Comparison of ENCODE assay signal across 9 mouse cellular contexts in genomic region chr11:119298917-119299316, GRCm38 (mm10). TPM values are rescaled to one million over a fixed set of nuclear protein-coding genes. Genes with fewer than 3 reads are reported as not detected.
DNase-seq lines count a peak whose midpoint lies in the region; ATAC-seq and TF ChIP-seq lines count a peak whose summit lies in the region.
"Had no signal": no experiment of that assay in that cellular context is flagged by ENCODE, and none has a peak within 500 bp of the region (broad histone marks: within the 10 kb centered on the region; RNA-seq: fewer than 3 reads in every experiment).

No protein-coding gene starts in this region.

- H3K36me3 ChIP-seq in testis, adult 2 months (ENCODE audit: control insufficient read depth, insufficient read depth, low read length), result no peaks in the 10 kb centered on the region; the same call in 1 of the 2 replicates
- peaks cover 34% of the 10 kb centered on the region for H3K36me3 ChIP-seq in liver, embryonic 11.5 days (ENCODE audit: control insufficient read depth, insufficient read depth, low read length)
- H3K36me3 ChIP-seq in stomach, postnatal 0 days (ENCODE audit: control insufficient read depth, insufficient read depth, low read length), result peaks cover 34% of the 10 kb centered on the region

- H3K9me3 ChIP-seq in liver, embryonic 11.5 days (ENCODE audit: control insufficient read depth, low read length), result no peaks in the 10 kb centered on the region
- no peaks in the 10 kb centered on the region for H3K9me3 ChIP-seq in stomach, postnatal 0 days (ENCODE audit: control insufficient read depth, low read length)

- peak overlapping the region; percentile 97 for H3K27ac ChIP-seq in gastrocnemius, adult 2 months
- H3K27ac ChIP-seq in testis, adult 2 months (ENCODE audit: control insufficient read depth, insufficient read depth, low read depth, low read length), result no peak overlapping the region
- H3K27ac ChIP-seq in liver, embryonic 11.5 days (ENCODE audit: low read depth, low read length), result peak overlapping the region; percentile 74
- H3K27ac ChIP-seq in stomach, postnatal 0 days (replicated peaks), result peak overlapping the region; percentile 91

- H3K9ac ChIP-seq in liver, embryonic 11.5 days (ENCODE audit: low read depth, low read length), result peak overlapping the region; percentile 98
- H3K9ac ChIP-seq in stomach, postnatal 0 days (ENCODE audit: low read length), result peak overlapping the region; percentile 95

- no peak for TF ChIP-seq POLR2A in testis, adult 2 months (IDR thresholded peaks at IDR 0.05; ENCODE audit: control insufficient read depth, low read depth, low read length)

- ATAC-seq in liver, embryonic 11.5 days (replicated peaks; ENCODE audit: low FRiP score), result no peak
- ATAC-seq in stomach, postnatal 0 days (ENCODE audit: low FRiP score, low TSS enrichment), result no peak
- ATAC-seq in activated CD4-positive, CD25-positive, alpha-beta regulatory T cell, adult 4 months, result no peak

- H3K27me3 ChIP-seq in testis, adult 2 months (ENCODE audit: control insufficient read depth, insufficient read depth, low read length), result no peaks in the 10 kb centered on the region
- H3K27me3 ChIP-seq in liver, embryonic 11.5 days (replicated peaks; ENCODE audit: control insufficient read depth, insufficient read depth, low read length), result 0 out of 2 replicates have a peak, but pooled peaks cover 3% of the 10 kb centered on the region
- no peaks in the 10 kb centered on the region for H3K27me3 ChIP-seq in stomach, postnatal 0 days (ENCODE audit: control insufficient read depth, insufficient read depth, low read length)

- intact Hi-C loops in gastrocnemius, adult 2 months (cut with DNase I), result loop anchor here (2.0 kb wide), 1 partner anchor 30 kb away; no protein-coding TSS in a partner anchor

- H3K4me1 ChIP-seq in testis, adult 2 months (ENCODE audit: control insufficient read depth, insufficient read depth, low read length), result no peaks in the 10 kb centered on the region; the same call in 1 of the 2 replicates
- H3K4me1 ChIP-seq in liver, embryonic 11.5 days (replicated peaks; ENCODE audit: control insufficient read depth, insufficient read depth, low read length), result peaks cover 14% of the 10 kb centered on the region
- H3K4me1 ChIP-seq in stomach, postnatal 0 days (replicated peaks; ENCODE audit: control insufficient read depth, insufficient read depth), result peaks cover 4% of the 10 kb centered on the region

- H3K4me3 ChIP-seq in gastrocnemius, adult 2 months, result peak overlapping the region; percentile 88
- peak overlapping the region; percentile 89 for H3K4me3 ChIP-seq in testis, adult 2 months (ENCODE audit: control insufficient read depth, low read depth, low read length)
- H3K4me3 ChIP-seq in liver, embryonic 11.5 days (ENCODE audit: low read depth, low read length), result peak overlapping the region; percentile 98
- peak overlapping the region; percentile 94 for H3K4me3 ChIP-seq in stomach, postnatal 0 days (ENCODE audit: low read depth, low read length)

- no peak for TF ChIP-seq CTCF in gastrocnemius, adult 2 months (IDR thresholded peaks at IDR 0.05)
- no peak for TF ChIP-seq CTCF in testis, adult 2 months (IDR thresholded peaks at IDR 0.05; ENCODE audit: control insufficient read depth, insufficient read depth, insufficient replicate concordance, low read depth, low read length)
- no peak for TF ChIP-seq CTCF in stomach, postnatal 0 days (IDR thresholded peaks at IDR 0.05; ENCODE audit: low read depth)

- no peak for DNase-seq in gastrocnemius, adult 2 months
- DNase-seq in gastrocnemius, postnatal 25 days, result no peak
- no peak for DNase-seq in testis, postnatal 10 days (ENCODE audit: low spot score)
- no peak for DNase-seq in liver, embryonic 11.5 days (ENCODE audit: low spot score)
- DNase-seq in stomach, postnatal 0 days (ENCODE audit: low spot score), result no peak
- no peak for DNase-seq in layer of hippocampus, adult 9-10 months (ENCODE audit: low spot score)
- DNase-seq: cerebellum, adult 9-11 months had no signal

- peak overlapping the region; percentile 93 for H3K4me2 ChIP-seq in liver, embryonic 11.5 days
- H3K4me2 ChIP-seq in stomach, postnatal 0 days (replicated peaks; ENCODE audit: low read depth), result peak overlapping the region; percentile 88

- WGBS in liver, embryonic 11.5 days, result 9% methylated on average over 7 of the region's 7 CpGs
- 6% methylated on average over 7 of the region's 7 CpGs for WGBS in stomach, postnatal 0 days

- TF ChIP-seq EP300 in stomach, postnatal 0 days (optimal IDR thresholded peaks at IDR 0.05), result no peak

RNA-seq across cellular contexts. Expression of gene Eif4a3, which starts 1.0 kb away (rescaled TPM):
- total RNA-seq in gastrocnemius, adult 2 months (2021), result 10 to 100 TPM; 42.1 to 51.6 TPM
- 10 to 100 TPM; 29.9 to 36.9 TPM for total RNA-seq in gastrocnemius, postnatal 25 days (2021)
- 73.6 and 81.2 TPM in 2 replicates for polyA plus RNA-seq in testis, adult 2 months (2012; rRNA removed)
- polyA plus RNA-seq in liver, embryonic 11.5 days (2014; fragmentation: Nextera tagmentation; extraction: Ambion mirVana), result 403 and 404 TPM in 2 replicates
- 183 and 197 TPM in 2 replicates for polyA plus RNA-seq in stomach, postnatal 0 days (2015; fragmentation: Nextera tagmentation; extraction: Ambion mirVana)
- 100 to 1,000 TPM; 170 to 190 TPM for polyA plus RNA-seq in activated CD4-positive, CD25-positive, alpha-beta regulatory T cell, adult 4 months (2017; shearing (Covaris generic))

RNA-seq across cellular contexts. Expression of gene Card14, which starts 8.7 kb away (rescaled TPM):
- total RNA-seq in gastrocnemius, adult 2 months (2021), result under 1 TPM; 0.33 to 0.54 TPM
- total RNA-seq in gastrocnemius, postnatal 25 days (2021), result under 1 TPM; 0.43 to 0.51 TPM
- 0.44 and 0.76 TPM in 2 replicates for polyA plus RNA-seq in testis, adult 2 months (2012; rRNA removed)
- polyA plus RNA-seq in liver, embryonic 11.5 days (2014; fragmentation: Nextera tagmentation; extraction: Ambion mirVana), result 0.32 and 0.37 TPM in 2 replicates
- polyA plus RNA-seq in stomach, postnatal 0 days (2015; fragmentation: Nextera tagmentation; extraction: Ambion mirVana), result 1.8 and 1.9 TPM in 2 replicates
- polyA plus RNA-seq in activated CD4-positive, CD25-positive, alpha-beta regulatory T cell, adult 4 months (2017; shearing (Covaris generic)), result under 1 TPM in 1 of 2 experiments, not detected in 1; 0.25 TPM

RNA-seq across cellular contexts. Expression of gene Gaa, which starts 31.2 kb away (rescaled TPM):
- total RNA-seq in gastrocnemius, adult 2 months (2021), result 100 to 1,000 TPM; 148 to 177 TPM
- total RNA-seq in gastrocnemius, postnatal 25 days (2021), result 100 to 1,000 TPM; 110 to 138 TPM
- polyA plus RNA-seq in testis, adult 2 months (2012; rRNA removed), result 41.9 and 46.2 TPM in 2 replicates
- 40.5 and 42.5 TPM in 2 replicates for polyA plus RNA-seq in liver, embryonic 11.5 days (2014; fragmentation: Nextera tagmentation; extraction: Ambion mirVana)
- polyA plus RNA-seq in stomach, postnatal 0 days (2015; fragmentation: Nextera tagmentation; extraction: Ambion mirVana), result 30.8 and 35.5 TPM in 2 replicates
- polyA plus RNA-seq in activated CD4-positive, CD25-positive, alpha-beta regulatory T cell, adult 4 months (2017; shearing (Covaris generic)), result 10 to 100 TPM in 1 of 2 experiments, 1 to 10 TPM in 1; 5.9 to 11.6 TPM

RNA-seq across cellular contexts. Expression of gene Sgsh, which starts 56.4 kb away (rescaled TPM):
- total RNA-seq in gastrocnemius, adult 2 months (2021), result 1 to 10 TPM; 2.7 to 3.0 TPM
- total RNA-seq in gastrocnemius, postnatal 25 days (2021), result 1 to 10 TPM; 3.1 to 3.3 TPM
- 11.4 and 13.8 TPM in 2 replicates for polyA plus RNA-seq in testis, adult 2 months (2012; rRNA removed)
- polyA plus RNA-seq in liver, embryonic 11.5 days (2014; fragmentation: Nextera tagmentation; extraction: Ambion mirVana), result 4.4 and 5.8 TPM in 2 replicates
- 6.7 and 7.7 TPM in 2 replicates for polyA plus RNA-seq in stomach, postnatal 0 days (2015; fragmentation: Nextera tagmentation; extraction: Ambion mirVana)
- polyA plus RNA-seq in activated CD4-positive, CD25-positive, alpha-beta regulatory T cell, adult 4 months (2017; shearing (Covaris generic)), result 10 to 100 TPM in 1 of 2 experiments, 1 to 10 TPM in 1; 7.4 to 13.7 TPM

RNA-seq across cellular contexts. Expression of gene Slc26a11, which starts 56.4 kb away (rescaled TPM):
- total RNA-seq in gastrocnemius, adult 2 months (2021), result 1 to 10 TPM; 1.9 to 2.8 TPM
- 1 to 10 TPM; 2.4 to 3.5 TPM for total RNA-seq in gastrocnemius, postnatal 25 days (2021)
- 4.2 and 5.5 TPM in 2 replicates for polyA plus RNA-seq in testis, adult 2 months (2012; rRNA removed)
- polyA plus RNA-seq in liver, embryonic 11.5 days (2014; fragmentation: Nextera tagmentation; extraction: Ambion mirVana), result 4.3 and 5.1 TPM in 2 replicates
- 3.6 and 4.7 TPM in 2 replicates for polyA plus RNA-seq in stomach, postnatal 0 days (2015; fragmentation: Nextera tagmentation; extraction: Ambion mirVana)
- polyA plus RNA-seq in activated CD4-positive, CD25-positive, alpha-beta regulatory T cell, adult 4 months (2017; shearing (Covaris generic)), result 10 to 100 TPM in 1 of 2 experiments, 1 to 10 TPM in 1; 8.5 to 17.3 TPM
